Mouse (Mus musculus) neural tube, embryonic 13.5 days (tissue): Measurements from ENCODE around the gene Cracr2a. TPM values are rescaled to one million over a fixed set of nuclear protein-coding genes. Genes with fewer than 3 reads are reported as not detected.
A peak's percentile ranks its signal among the peaks of the same experiment; 100 is the strongest.

ENCODE experiments used
- ATAC-seq: fragments of 200-750 bp; cut with Nextera tagmentation; 2 replicates; pipeline ENCODE4 v1.8.0; 2017; ENCODE audit warnings: low read depth, mild to moderate bottlenecking, moderate TSS enrichment, moderate library complexity
- H3K27ac ChIP-seq: fragments of 300-500 bp; sonication (generic); replicated peaks from 2 replicates; pipeline ENCODE4 v1.5.1; 2015; ENCODE audit warnings: moderate library complexity, mild to moderate bottlenecking, inconsistent platforms
- H3K27me3 ChIP-seq: fragments of 300-500 bp; sonication (generic); 2 replicates; pipeline ENCODE4 v1.6.1; 2015; ENCODE audit warnings: mild to moderate bottlenecking, inconsistent platforms
- H3K36me3 ChIP-seq: fragments of 300-500 bp; sonication (generic); 2 replicates; pipeline ENCODE4 v1.6.1; 2015; ENCODE audit warnings: mild to moderate bottlenecking, inconsistent platforms
- H3K4me1 ChIP-seq: fragments of 300-500 bp; sonication (generic); replicated peaks from 2 replicates; pipeline ENCODE4 v1.6.1; 2015; ENCODE audit warnings: inconsistent platforms
- H3K4me2 ChIP-seq: fragments of 300-500 bp; sonication (generic); 2 replicates; pipeline ENCODE4 v1.6.1; 2015; ENCODE audit warnings: inconsistent platforms, mild to moderate bottlenecking, moderate library complexity
- H3K4me3 ChIP-seq: fragments of 300-500 bp; sonication (generic); 2 replicates; pipeline ENCODE4 v1.5.1; 2015; ENCODE audit warnings: mild to moderate bottlenecking, inconsistent platforms
- H3K9ac ChIP-seq: fragments of 300-500 bp; sonication (generic); 2 replicates; pipeline ENCODE4 v1.6.1; 2015; ENCODE audit warnings: moderate library complexity, mild to moderate bottlenecking, inconsistent platforms
- H3K9me3 ChIP-seq: fragments of 300-500 bp; sonication (generic); 2 replicates; pipeline ENCODE4 v1.6.1; 2016; ENCODE audit warnings: inconsistent platforms
- whole genome bisulfite sequencing: fragments of 180-500 bp; shearing (Covaris S2); methylation state at CpG from one replicate; pipeline ENCODE4 v1.1.7; 2015; 5-methylcytosine and 5-hydroxymethylcytosine counted together
- polyA plus RNA-seq: library from polyadenylated mRNA; unstranded; fragments of >200 nt; fragmentation: Nextera tagmentation; extraction: Ambion mirVana; gene quantifications from 2 replicates; pipeline ENCODE4 v1.2.1, GENCODE M21; 2015

The Cracr2a gene
- polyA plus RNA-seq, 1 experiment from 2014 or later: 0.59 TPM

DNA sequence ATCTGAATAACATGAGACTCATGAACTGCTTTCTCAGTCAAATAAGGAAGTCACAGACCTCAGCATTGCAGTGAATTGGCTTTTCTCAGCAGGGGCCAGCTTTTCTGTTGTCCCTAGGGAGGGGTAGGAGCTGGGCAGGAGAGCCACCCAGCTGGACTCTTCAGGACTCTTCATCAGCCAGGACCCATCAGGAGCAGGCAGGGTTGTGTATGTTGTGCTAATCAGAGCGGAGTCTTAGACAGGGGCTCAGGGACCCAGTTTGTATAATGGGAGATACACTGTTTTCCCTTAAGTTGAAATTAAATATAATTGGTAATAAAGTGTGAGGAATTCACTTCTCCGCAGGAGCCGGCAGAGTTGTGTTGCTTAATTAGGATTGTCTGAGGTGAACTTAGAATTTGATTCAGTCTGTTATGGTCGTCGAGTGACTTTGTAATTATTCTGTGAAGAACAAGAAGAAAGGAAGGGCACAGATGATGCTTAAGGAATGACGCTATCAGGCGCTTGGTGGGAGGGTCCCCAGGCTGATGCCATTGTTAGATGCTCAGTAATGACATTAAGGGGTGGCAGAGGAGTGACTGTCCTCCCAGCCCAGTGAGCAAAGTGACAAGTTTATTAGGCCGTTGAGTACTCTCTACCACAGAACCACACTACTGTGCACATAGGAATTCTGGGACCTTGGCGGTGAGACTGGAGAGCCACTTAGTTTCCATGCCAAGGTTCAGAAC, 74.5 kb downstream of the Cracr2a start:
- Histone ChIP-seq H3K27me3 (no peaks in the 10 kb centered on the region), H3K4me2 (no peak overlapping the region), H3K9ac (no peak overlapping the region), H3K9me3 (no peaks in the 10 kb centered on the region), H3K4me1 (peaks cover 12% of the 10 kb centered on the region), H3K27ac (peak overlapping the region; percentile 4; the same call in 1 of the 2 replicates), H3K36me3 (no peaks in the 10 kb centered on the region), H3K4me3 (no peak overlapping the region)
- ATAC-seq: peak; percentile 19; the same call in 1 of the 2 replicates
- whole genome bisulfite sequencing: 27% methylated on average over 9 of the region's 9 CpGs

GRCm38 (mm10) chr6:127641077-127641801, 80.1 kb downstream of the Cracr2a start:
- WGBS: 70% methylated on average over 8 of the region's 8 CpGs
- Histone ChIP-seq H3K9me3 (no peaks in the 10 kb centered on the region), H3K4me3 (no peak overlapping the region), H3K27me3 (no peaks in the 10 kb centered on the region), H3K9ac (no peak overlapping the region), H3K36me3 (no peaks in the 10 kb centered on the region), H3K4me2 (no peak overlapping the region), H3K27ac (no peak overlapping the region), H3K4me1 (peaks cover 4% of the 10 kb centered on the region; the same call in 1 of the 2 replicates)
- ATAC-seq: no peak

- no peak overlapping the region for H3K4me3 ChIP-seq
- no peaks in the 10 kb centered on the region for H3K9me3 ChIP-seq
- no peak overlapping the region for H3K27ac ChIP-seq
- no peak for ATAC-seq
- 0 out of 2 replicates have a peak, but pooled peaks cover 2% of the 10 kb centered on the region for H3K4me1 ChIP-seq
- no peaks in the 10 kb centered on the region for H3K36me3 ChIP-seq
- WGBS: 17% methylated on average over 4 of the region's 4 CpGs
- H3K4me2 ChIP-seq: no peak overlapping the region
- no peak overlapping the region for H3K9ac ChIP-seq
- H3K27me3 ChIP-seq: no peaks in the 10 kb centered on the region
Measured at GRCm38 (mm10) chr6:127655988-127656387, 94.8 kb downstream of the Cracr2a start.

- Histone ChIP-seq H3K4me3 (no peak overlapping the region), H3K27me3 (no peaks in the 10 kb centered on the region), H3K4me1 (0 out of 2 replicates have a peak, but pooled peaks cover 2% of the 10 kb centered on the region), H3K36me3 (no peaks in the 10 kb centered on the region), H3K9ac (no peak overlapping the region), H3K27ac (no peak overlapping the region), H3K4me2 (no peak overlapping the region), H3K9me3 (no peaks in the 10 kb centered on the region)
- 91% methylated on average over 11 of the region's 11 CpGs for WGBS
- no peak for ATAC-seq
Measured at GRCm38 (mm10) chr6:127657152-127657551, 96.0 kb downstream of the Cracr2a start.

DNA sequence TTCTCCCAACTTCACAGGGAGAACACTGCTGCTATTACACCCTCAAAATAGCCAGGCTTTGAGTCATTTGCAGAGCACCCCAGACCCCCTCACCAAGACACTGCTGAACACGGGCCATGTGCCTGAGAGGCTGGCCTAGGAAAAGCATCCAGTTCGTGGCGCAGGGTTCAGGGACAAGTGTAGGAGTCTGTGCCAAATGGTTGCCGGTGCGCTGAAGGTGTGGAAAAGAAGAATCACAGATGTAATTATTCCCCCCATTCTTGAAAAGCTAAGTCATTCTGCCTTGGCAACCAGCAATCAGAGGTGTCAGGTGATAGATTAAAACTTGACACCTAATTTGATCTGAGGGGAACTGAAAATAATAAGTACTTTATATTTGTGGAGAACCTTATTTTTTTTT, 98.3 kb downstream of the Cracr2a start:
- no peak overlapping the region for H3K9ac ChIP-seq
- no peaks in the 10 kb centered on the region for H3K9me3 ChIP-seq
- WGBS: 72% methylated on average over 5 of the region's 5 CpGs
- no peak overlapping the region for H3K4me2 ChIP-seq
- peaks cover 9% of the 10 kb centered on the region for H3K4me1 ChIP-seq
- H3K27ac ChIP-seq: no peak overlapping the region
- H3K27me3 ChIP-seq: no peaks in the 10 kb centered on the region
- no peak for ATAC-seq
- no peaks in the 10 kb centered on the region for H3K36me3 ChIP-seq
- H3K4me3 ChIP-seq: no peak overlapping the region

- no peaks in the 10 kb centered on the region for H3K9me3 ChIP-seq
- H3K27ac ChIP-seq: no peak overlapping the region
- WGBS: 84% methylated on average over 4 of the region's 4 CpGs
- peaks cover 9% of the 10 kb centered on the region for H3K4me1 ChIP-seq
- H3K9ac ChIP-seq: no peak overlapping the region
- H3K4me3 ChIP-seq: no peak overlapping the region
- no peak overlapping the region for H3K4me2 ChIP-seq
- H3K36me3 ChIP-seq: no peaks in the 10 kb centered on the region
- no peak for ATAC-seq
- no peaks in the 10 kb centered on the region for H3K27me3 ChIP-seq
Measured at GRCm38 (mm10) chr6:127659966-127660365, 98.8 kb downstream of the Cracr2a start.

GRCm38 (mm10) chr6:127661717-127662292, 100.7 kb downstream of the Cracr2a start:
- no peaks in the 10 kb centered on the region for H3K36me3 ChIP-seq
- 91% methylated on average over 7 of the region's 7 CpGs for WGBS
- ATAC-seq: no peak
- no peak overlapping the region for H3K4me3 ChIP-seq
- no peaks in the 10 kb centered on the region for H3K9me3 ChIP-seq
- no peaks in the 10 kb centered on the region for H3K27me3 ChIP-seq
- H3K9ac ChIP-seq: no peak overlapping the region
- no peak overlapping the region for H3K27ac ChIP-seq
- peaks cover 9% of the 10 kb centered on the region for H3K4me1 ChIP-seq
- no peak overlapping the region for H3K4me2 ChIP-seq

- H3K9me3 ChIP-seq: no peaks in the 10 kb centered on the region
- ATAC-seq: no peak
- no peak overlapping the region for H3K4me2 ChIP-seq
- peaks cover 9% of the 10 kb centered on the region for H3K4me1 ChIP-seq
- 84% methylated on average over 7 of the region's 7 CpGs for WGBS
- no peak overlapping the region for H3K27ac ChIP-seq
- H3K36me3 ChIP-seq: no peaks in the 10 kb centered on the region
- no peak overlapping the region for H3K4me3 ChIP-seq
- H3K27me3 ChIP-seq: no peaks in the 10 kb centered on the region
- no peak overlapping the region for H3K9ac ChIP-seq
Measured at GRCm38 (mm10) chr6:127663263-127663662, 102.1 kb downstream of the Cracr2a start.

DNA sequence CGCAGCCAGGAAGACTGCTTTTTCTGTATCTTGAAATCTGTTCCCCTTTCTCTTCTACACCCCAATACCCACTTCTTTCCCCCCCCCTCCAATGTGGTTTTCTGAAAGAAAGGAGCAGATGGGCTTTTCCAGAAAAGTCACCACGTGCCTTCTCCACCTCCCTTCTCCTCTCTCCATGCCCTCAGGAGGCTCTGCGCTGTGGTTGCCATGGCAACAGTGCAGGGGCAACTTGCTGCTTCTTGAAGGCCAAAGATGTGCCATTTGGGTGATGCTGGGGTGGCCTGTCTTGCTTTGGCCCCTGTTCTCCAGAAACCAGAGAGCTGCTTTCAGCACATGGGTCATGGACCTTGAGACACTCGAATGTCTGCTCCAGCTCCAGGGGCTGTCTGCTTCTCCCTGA, 108.2 kb downstream of the Cracr2a start:
- H3K9ac ChIP-seq: no peak overlapping the region
- H3K36me3 ChIP-seq: no peaks in the 10 kb centered on the region
- WGBS: 53% methylated on average over 4 of the region's 4 CpGs
- no peak overlapping the region for H3K4me3 ChIP-seq
- H3K27ac ChIP-seq: no peak overlapping the region
- no peak for ATAC-seq
- H3K4me1 ChIP-seq: 0 out of 2 replicates have a peak, but pooled peaks cover 3% of the 10 kb centered on the region
- no peaks in the 10 kb centered on the region for H3K27me3 ChIP-seq
- no peak overlapping the region for H3K4me2 ChIP-seq
- H3K9me3 ChIP-seq: no peaks in the 10 kb centered on the region

GRCm38 (mm10) chr6:127670031-127670430, 108.9 kb downstream of the Cracr2a start:
- Histone ChIP-seq H3K36me3 (no peaks in the 10 kb centered on the region), H3K27ac (no peak overlapping the region), H3K9ac (no peak overlapping the region), H3K9me3 (no peaks in the 10 kb centered on the region), H3K27me3 (no peaks in the 10 kb centered on the region), H3K4me3 (no peak overlapping the region), H3K4me2 (no peak overlapping the region), H3K4me1 (0 out of 2 replicates have a peak, but pooled peaks cover 3% of the 10 kb centered on the region)
- ATAC-seq: no peak
- 96% methylated on average over 4 of the region's 4 CpGs for WGBS

GRCm38 (mm10) chr6:127672071-127672470, 110.9 kb downstream of the Cracr2a start:
- H3K36me3 ChIP-seq: no peaks in the 10 kb centered on the region
- no peak for ATAC-seq
- no peak overlapping the region for H3K4me2 ChIP-seq
- H3K27ac ChIP-seq: no peak overlapping the region
- WGBS: 87% methylated on average over 7 of the region's 7 CpGs
- no peaks in the 10 kb centered on the region for H3K9me3 ChIP-seq
- no peak overlapping the region for H3K4me3 ChIP-seq
- H3K4me1 ChIP-seq: peaks cover 11% of the 10 kb centered on the region
- no peak overlapping the region for H3K9ac ChIP-seq
- H3K27me3 ChIP-seq: no peaks in the 10 kb centered on the region

DNA sequence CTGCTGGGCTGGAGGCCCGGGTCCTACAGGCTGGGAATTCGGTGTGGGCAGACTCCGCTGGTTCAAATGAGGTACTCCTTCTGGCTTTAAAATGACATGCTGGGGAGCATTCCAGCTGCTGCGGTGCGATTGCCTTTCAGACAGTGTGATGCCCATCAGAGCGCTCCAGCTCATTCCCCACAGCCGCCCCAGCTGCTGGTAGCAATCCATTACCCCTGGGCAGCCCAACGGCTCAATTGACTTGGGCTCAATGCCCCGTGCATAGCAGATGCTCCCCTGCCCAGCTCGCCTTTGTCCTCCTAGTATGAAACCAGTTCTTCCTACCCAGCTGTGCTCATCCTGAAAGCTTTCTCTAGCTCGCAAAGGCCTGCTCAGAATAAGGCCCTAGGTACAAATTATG, 115.7 kb downstream of the Cracr2a start:
- WGBS: 34% methylated on average over 11 of the region's 11 CpGs
- H3K36me3 ChIP-seq: no peaks in the 10 kb centered on the region
- no peak overlapping the region for H3K4me2 ChIP-seq
- no peak overlapping the region for H3K4me3 ChIP-seq
- peak overlapping the region; percentile 78 for H3K27ac ChIP-seq
- no peaks in the 10 kb centered on the region for H3K9me3 ChIP-seq
- no peak overlapping the region for H3K9ac ChIP-seq
- H3K4me1 ChIP-seq: peaks cover 19% of the 10 kb centered on the region
- ATAC-seq: peak; percentile 77
- no peaks in the 10 kb centered on the region for H3K27me3 ChIP-seq
